Mouse (Mus musculus): ENCODE data around the gene Tmem63c. TPM values are rescaled to one million over a fixed set of nuclear protein-coding genes. Genes with fewer than 3 reads are reported as not detected.

Tmem63c gene
- polyA plus RNA-seq, 1 experiment from 2014 or later, result not detected

GRCm38 (mm10) chr12:87057066-87057465 is 35.9 kb downstream of the Tmem63c start:
- WGBS (ENCODE audit: insufficient replicate concordance), result 56% methylated on average over 17 of the region's 17 CpGs
- Histone ChIP-seq H3K27ac (no peak overlapping the region), H3K4me2 (no peak overlapping the region), H3K36me3 (no peaks in the 10 kb centered on the region), H3K9me3 (replicated peaks) (no peaks in the 10 kb centered on the region), H3K4me3 (replicated peaks) (no peak overlapping the region), H3K4me1 (replicated peaks) (no peaks in the 10 kb centered on the region), H3K9ac (no peak overlapping the region), H3K27me3 (no peaks in the 10 kb centered on the region)
- no peak for DNase-seq
- no peak for ATAC-seq (ENCODE audit: low read depth)

- no peak overlapping the region for H3K27ac ChIP-seq
- DNase-seq (no peak), ATAC-seq (ENCODE audit: low read depth) (no peak)
- no peaks in the 10 kb centered on the region for H3K4me1 ChIP-seq (replicated peaks)
- H3K4me3 ChIP-seq (replicated peaks), result no peak overlapping the region
- no peak overlapping the region for H3K4me2 ChIP-seq
- H3K27me3 ChIP-seq, result no peaks in the 10 kb centered on the region
- no peaks in the 10 kb centered on the region for H3K9me3 ChIP-seq (replicated peaks)
- H3K36me3 ChIP-seq, result no peaks in the 10 kb centered on the region
- 77% methylated on average over 11 of the region's 11 CpGs for WGBS (ENCODE audit: insufficient replicate concordance)
- no peak overlapping the region for H3K9ac ChIP-seq
These were observed 44.3 kb downstream of the Tmem63c start for GRCm38 (mm10) chr12:87065446-87065845.

- no peaks in the 10 kb centered on the region for H3K27me3 ChIP-seq
- no peak overlapping the region for H3K4me2 ChIP-seq
- H3K27ac ChIP-seq, result no peak overlapping the region
- no peak for ATAC-seq (ENCODE audit: low read depth)
- H3K9ac ChIP-seq, result no peak overlapping the region
- no peaks in the 10 kb centered on the region for H3K36me3 ChIP-seq
- H3K4me3 ChIP-seq (replicated peaks), result no peak overlapping the region
- DNase-seq, result no peak
- WGBS (ENCODE audit: insufficient replicate concordance), result 76% methylated on average over 5 of the region's 5 CpGs
- no peaks in the 10 kb centered on the region for H3K4me1 ChIP-seq (replicated peaks)
- no peaks in the 10 kb centered on the region for H3K9me3 ChIP-seq (replicated peaks)
These were observed 45.3 kb downstream of the Tmem63c start for GRCm38 (mm10) chr12:87066429-87066828.

- WGBS (ENCODE audit: insufficient replicate concordance), result 48% methylated on average over 5 of the region's 5 CpGs
- no peak overlapping the region for H3K9ac ChIP-seq
- no peak overlapping the region for H3K4me3 ChIP-seq (replicated peaks)
- ATAC-seq (ENCODE audit: low read depth) (no peak), DNase-seq (no peak)
- H3K27ac ChIP-seq, result no peak overlapping the region
- H3K27me3 ChIP-seq, result no peaks in the 10 kb centered on the region
- no peaks in the 10 kb centered on the region for H3K4me1 ChIP-seq (replicated peaks)
- H3K36me3 ChIP-seq, result no peaks in the 10 kb centered on the region
- H3K9me3 ChIP-seq (replicated peaks), result no peaks in the 10 kb centered on the region
- H3K4me2 ChIP-seq, result no peak overlapping the region
These were observed 49.4 kb downstream of the Tmem63c start for GRCm38 (mm10) chr12:87070520-87070919.

GRCm38 (mm10) chr12:87076610-87077009 is 55.5 kb downstream of the Tmem63c start:
- H3K27ac ChIP-seq, result no peak overlapping the region
- H3K4me1 ChIP-seq (replicated peaks), result no peaks in the 10 kb centered on the region
- no peak overlapping the region for H3K4me2 ChIP-seq
- H3K36me3 ChIP-seq, result no peaks in the 10 kb centered on the region
- no peaks in the 10 kb centered on the region for H3K27me3 ChIP-seq
- DNase-seq (no peak), ATAC-seq (ENCODE audit: low read depth) (no peak)
- no peak overlapping the region for H3K4me3 ChIP-seq (replicated peaks)
- 58% methylated on average over 2 of the region's 2 CpGs for WGBS (ENCODE audit: insufficient replicate concordance)
- no peak overlapping the region for H3K9ac ChIP-seq
- no peaks in the 10 kb centered on the region for H3K9me3 ChIP-seq (replicated peaks)

GRCm38 (mm10) chr12:87082797-87083196 is 61.7 kb downstream of the Tmem63c start:
- no peak for ATAC-seq (ENCODE audit: low read depth)
- WGBS (ENCODE audit: insufficient replicate concordance), result 55% methylated on average over 8 of the region's 8 CpGs
- H3K27me3 ChIP-seq, result no peaks in the 10 kb centered on the region
- no peak overlapping the region for H3K9ac ChIP-seq
- H3K4me3 ChIP-seq (replicated peaks), result no peak overlapping the region
- no peaks in the 10 kb centered on the region for H3K4me1 ChIP-seq (replicated peaks)
- H3K27ac ChIP-seq, result no peak overlapping the region
- no peak for DNase-seq
- H3K36me3 ChIP-seq, result no peaks in the 10 kb centered on the region
- no peak overlapping the region for H3K4me2 ChIP-seq
- no peaks in the 10 kb centered on the region for H3K9me3 ChIP-seq (replicated peaks)

GRCm38 (mm10) chr12:87087236-87087635 is 66.1 kb downstream of the Tmem63c start:
- H3K4me1 ChIP-seq (replicated peaks), result peaks cover 4% of the 10 kb centered on the region; the same call in 1 of the 2 replicates

GRCm38 (mm10) chr12:87088331-87088730 is 67.2 kb downstream of the Tmem63c start:
- Histone ChIP-seq H3K9ac (no peak overlapping the region), H3K36me3 (no peaks in the 10 kb centered on the region), H3K27me3 (no peaks in the 10 kb centered on the region), H3K4me2 (no peak overlapping the region), H3K9me3 (replicated peaks) (no peaks in the 10 kb centered on the region), H3K4me1 (replicated peaks) (peaks cover 4% of the 10 kb centered on the region; the same call in 1 of the 2 replicates), H3K27ac (no peak overlapping the region), H3K4me3 (replicated peaks) (no peak overlapping the region)
- 23% methylated on average over 4 of the region's 4 CpGs for WGBS (ENCODE audit: insufficient replicate concordance)
- DNase-seq (no peak), ATAC-seq (ENCODE audit: low read depth) (no peak)

More at GRCm38 (mm10) chr12:87087236-87087635, 66.1 kb downstream of the Tmem63c start:
- no peaks in the 10 kb centered on the region for H3K36me3 ChIP-seq
- H3K27me3 ChIP-seq, result no peaks in the 10 kb centered on the region
- no peak overlapping the region for H3K4me2 ChIP-seq
- H3K9ac ChIP-seq, result no peak overlapping the region
- no peaks in the 10 kb centered on the region for H3K9me3 ChIP-seq (replicated peaks)
- DNase-seq (no peak), ATAC-seq (ENCODE audit: low read depth) (no peak)
- H3K27ac ChIP-seq, result no peak overlapping the region
- 49% methylated on average over 7 of the region's 7 CpGs for WGBS (ENCODE audit: insufficient replicate concordance)
- H3K4me3 ChIP-seq (replicated peaks), result no peak overlapping the region

GRCm38 (mm10) chr12:87089255-87089654 is 68.1 kb downstream of the Tmem63c start:
- Histone ChIP-seq H3K4me2 (no peak overlapping the region), H3K9ac (no peak overlapping the region), H3K27me3 (no peaks in the 10 kb centered on the region), H3K4me3 (replicated peaks) (no peak overlapping the region), H3K4me1 (replicated peaks) (peaks cover 4% of the 10 kb centered on the region; the same call in 1 of the 2 replicates), H3K27ac (no peak overlapping the region), H3K9me3 (replicated peaks) (no peaks in the 10 kb centered on the region), H3K36me3 (no peaks in the 10 kb centered on the region)
- no peak for ATAC-seq (ENCODE audit: low read depth)
- WGBS (ENCODE audit: insufficient replicate concordance), result 65% methylated on average over 4 of the region's 4 CpGs
- DNase-seq, result no peak

- ATAC-seq (ENCODE audit: low read depth) (no peak), DNase-seq (no peak)
- no peak overlapping the region for H3K27ac ChIP-seq
- H3K4me2 ChIP-seq, result no peak overlapping the region
- H3K9me3 ChIP-seq (replicated peaks), result no peaks in the 10 kb centered on the region
- peaks cover 4% of the 10 kb centered on the region; the same call in 1 of the 2 replicates for H3K4me1 ChIP-seq (replicated peaks)
- WGBS (ENCODE audit: insufficient replicate concordance), result 60% methylated on average over 2 of the region's 2 CpGs
- no peak overlapping the region for H3K4me3 ChIP-seq (replicated peaks)
- no peak overlapping the region for H3K9ac ChIP-seq
- H3K27me3 ChIP-seq, result no peaks in the 10 kb centered on the region
- H3K36me3 ChIP-seq, result no peaks in the 10 kb centered on the region
These were observed 68.6 kb downstream of the Tmem63c start for GRCm38 (mm10) chr12:87089701-87090100.

- 53% methylated on average over 2 of the region's 2 CpGs for WGBS (ENCODE audit: insufficient replicate concordance)
- DNase-seq (no peak), ATAC-seq (ENCODE audit: low read depth) (no peak)
- Histone ChIP-seq H3K36me3 (no peaks in the 10 kb centered on the region), H3K27me3 (no peaks in the 10 kb centered on the region), H3K9me3 (replicated peaks) (no peaks in the 10 kb centered on the region), H3K27ac (no peak overlapping the region), H3K4me2 (no peak overlapping the region), H3K4me1 (replicated peaks) (peaks cover 4% of the 10 kb centered on the region; the same call in 1 of the 2 replicates), H3K4me3 (replicated peaks) (no peak overlapping the region), H3K9ac (no peak overlapping the region)
These were observed 70.8 kb downstream of the Tmem63c start for GRCm38 (mm10) chr12:87091916-87092315.

- H3K4me1 ChIP-seq (replicated peaks), result peaks cover 4% of the 10 kb centered on the region; the same call in 1 of the 2 replicates
- no peaks in the 10 kb centered on the region for H3K9me3 ChIP-seq (replicated peaks)
- no peak overlapping the region for H3K4me3 ChIP-seq (replicated peaks)
- H3K36me3 ChIP-seq, result no peaks in the 10 kb centered on the region
- ATAC-seq (ENCODE audit: low read depth) (no peak), DNase-seq (no peak)
- H3K9ac ChIP-seq, result no peak overlapping the region
- 59% methylated on average over 4 of the region's 4 CpGs for WGBS (ENCODE audit: insufficient replicate concordance)
- H3K27ac ChIP-seq, result no peak overlapping the region
- H3K27me3 ChIP-seq, result 0 out of 2 replicates have a peak, but pooled peaks cover 5% of the 10 kb centered on the region
- H3K4me2 ChIP-seq, result no peak overlapping the region
These were observed 72.1 kb downstream of the Tmem63c start for GRCm38 (mm10) chr12:87093249-87093648.

Measured in liver, embryonic 13.5 days (tissue).